Mouse (Mus musculus): ENCODE results near the gene Zfp827. TPM values are rescaled to one million over a fixed set of nuclear protein-coding genes. Genes with fewer than 3 reads are reported as not detected.

Gene Zfp827
- polyA plus RNA-seq, 1 experiment from 2014 or later: 7.9 TPM

DNA sequence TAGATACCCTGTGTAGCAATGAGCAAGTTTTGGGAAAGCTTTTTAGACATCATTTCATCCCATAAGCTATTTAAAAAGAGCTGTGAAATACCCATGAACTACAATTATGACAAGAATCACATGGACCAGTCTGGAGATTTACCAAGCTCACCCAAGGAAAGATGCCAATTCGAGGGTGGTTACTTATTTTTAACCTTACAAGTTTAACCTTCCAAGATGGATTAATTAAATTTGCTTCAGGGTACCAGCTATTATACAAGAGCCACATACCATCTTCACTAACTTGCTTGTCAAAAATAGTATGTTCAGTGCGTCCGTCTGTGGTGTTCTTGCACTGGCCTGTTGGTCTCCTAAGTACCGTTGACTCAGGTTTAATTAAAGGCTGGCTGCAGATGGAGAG lies 123.4 kb downstream of the Zfp827 start:
- Histone ChIP-seq H3K9me3 (replicated peaks) (no peaks in the 10 kb centered on the region), H3K27me3 (no peaks in the 10 kb centered on the region), H3K4me1 (no peaks in the 10 kb centered on the region), H3K4me2 (no peak overlapping the region), H3K9ac (no peak overlapping the region), H3K4me3 (replicated peaks) (no peak overlapping the region), H3K36me3 (peaks cover 29% of the 10 kb centered on the region), H3K27ac (no peak overlapping the region)
- WGBS: 92% methylated on average over 4 of the region's 4 CpGs
- no peak for ATAC-seq (replicated peaks; ENCODE audit: low FRiP score)

DNA sequence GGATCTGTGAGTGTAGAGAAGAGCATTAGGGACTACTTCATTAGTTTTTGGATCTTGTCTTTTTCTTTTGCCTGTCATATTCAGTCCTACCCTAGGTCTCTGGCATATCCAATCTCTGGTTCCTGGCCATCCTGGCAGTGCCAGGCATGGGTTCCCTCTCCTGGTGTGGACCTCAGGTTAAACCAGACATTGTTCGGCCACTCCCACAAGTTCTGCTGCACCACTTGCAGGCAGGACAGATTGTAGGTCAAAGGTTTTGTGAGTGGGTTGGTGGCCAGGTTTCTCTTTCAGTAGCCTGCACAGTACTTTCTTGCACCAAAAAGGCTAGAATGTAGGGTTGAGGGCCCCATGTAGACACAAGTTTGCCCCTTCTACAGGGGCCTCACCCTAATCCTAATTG lies 125.0 kb downstream of the Zfp827 start:
- Histone ChIP-seq H3K4me2 (no peak overlapping the region), H3K9ac (no peak overlapping the region), H3K4me3 (replicated peaks) (no peak overlapping the region), H3K27ac (no peak overlapping the region), H3K4me1 (no peaks in the 10 kb centered on the region), H3K36me3 (peaks cover 32% of the 10 kb centered on the region), H3K27me3 (no peaks in the 10 kb centered on the region), H3K9me3 (replicated peaks) (no peaks in the 10 kb centered on the region)
- WGBS: 97% methylated on average over 1 of the region's 1 CpGs
- no peak for ATAC-seq (replicated peaks; ENCODE audit: low FRiP score)

DNA sequence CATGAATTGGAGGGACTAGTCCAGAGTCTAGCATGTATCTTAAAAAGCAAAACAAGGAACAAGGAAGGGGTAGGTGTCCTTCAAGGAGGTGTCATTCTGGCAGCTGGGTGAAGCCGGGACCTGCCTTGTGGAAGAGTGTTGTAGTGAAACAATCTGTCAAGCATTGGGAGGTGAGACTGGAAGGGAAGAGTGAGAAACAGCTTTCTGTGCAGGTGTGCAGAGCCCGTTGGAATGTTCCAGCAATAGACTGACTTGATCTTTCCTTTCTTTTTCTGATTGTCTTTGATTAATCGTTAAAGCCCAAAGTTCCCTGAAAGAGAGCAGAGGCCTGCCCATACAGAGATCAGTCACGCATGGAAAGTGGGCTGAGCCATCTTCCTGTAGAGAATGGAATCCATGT lies 125.4 kb downstream of the Zfp827 start:
- H3K27me3 ChIP-seq: no peaks in the 10 kb centered on the region
- H3K9ac ChIP-seq: no peak overlapping the region
- no peak for ATAC-seq (replicated peaks; ENCODE audit: low FRiP score)
- H3K4me1 ChIP-seq: no peaks in the 10 kb centered on the region
- 89% methylated on average over 4 of the region's 4 CpGs for WGBS
- H3K27ac ChIP-seq: no peak overlapping the region
- no peak overlapping the region for H3K4me2 ChIP-seq
- peaks cover 32% of the 10 kb centered on the region for H3K36me3 ChIP-seq
- H3K9me3 ChIP-seq (replicated peaks): no peaks in the 10 kb centered on the region
- H3K4me3 ChIP-seq (replicated peaks): no peak overlapping the region

DNA sequence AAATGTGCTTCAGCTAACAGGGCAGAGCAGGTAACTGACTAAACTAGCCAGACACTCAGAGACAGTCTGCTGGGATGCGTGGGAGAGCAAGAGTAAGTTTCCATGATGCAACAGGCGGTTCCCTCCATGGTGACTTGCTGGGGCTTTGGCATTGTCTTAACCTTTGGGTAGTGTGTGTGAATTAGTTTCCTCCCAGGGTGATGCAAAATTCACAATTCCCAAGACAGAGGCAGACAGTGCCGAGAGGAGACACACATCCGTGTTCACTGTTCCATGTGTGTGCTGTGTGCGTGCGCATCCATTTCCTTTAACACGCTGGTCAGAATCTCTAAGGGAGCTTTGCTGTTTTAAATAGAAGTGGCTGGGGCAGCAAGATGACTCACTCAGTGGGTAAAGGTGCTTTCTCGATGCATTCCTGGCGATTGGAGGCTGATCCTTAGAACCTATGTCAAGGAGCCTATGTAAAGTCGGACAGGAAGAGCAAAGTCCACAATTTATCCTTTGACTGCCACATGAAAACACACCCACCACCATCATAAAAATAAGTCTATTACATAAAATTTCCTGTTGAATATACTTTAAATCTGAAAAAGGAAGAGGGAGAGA lies 127.4 kb downstream of the Zfp827 start:
- no peak overlapping the region for H3K4me3 ChIP-seq (replicated peaks)
- no peak overlapping the region for H3K4me2 ChIP-seq
- ATAC-seq (replicated peaks; ENCODE audit: low FRiP score): no peak
- H3K36me3 ChIP-seq: peaks cover 34% of the 10 kb centered on the region
- H3K9me3 ChIP-seq (replicated peaks): no peaks in the 10 kb centered on the region
- H3K4me1 ChIP-seq: peaks cover 16% of the 10 kb centered on the region
- no peaks in the 10 kb centered on the region for H3K27me3 ChIP-seq
- 84% methylated on average over 10 of the region's 10 CpGs for whole genome bisulfite sequencing
- H3K27ac ChIP-seq: no peak overlapping the region
- no peak overlapping the region for H3K9ac ChIP-seq

DNA sequence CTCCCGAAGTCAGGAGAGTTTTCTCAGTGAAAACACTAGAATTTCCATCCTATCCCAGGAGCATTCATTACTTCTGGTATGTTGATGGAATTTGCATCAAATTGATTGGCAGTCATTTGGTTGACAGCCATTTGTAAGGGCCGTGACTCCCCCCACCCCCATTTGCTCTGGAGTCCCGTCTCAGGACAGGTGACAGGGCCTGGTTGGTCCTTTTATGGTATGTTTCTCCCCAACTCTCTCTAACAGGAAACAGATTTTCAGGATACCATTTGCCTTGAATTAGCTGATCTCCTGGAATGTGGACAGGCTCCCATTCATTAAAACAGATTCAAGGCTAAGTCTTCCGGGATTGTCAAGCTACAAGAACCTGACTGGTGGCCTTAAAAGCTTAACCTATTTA lies 129.1 kb downstream of the Zfp827 start:
- 44% methylated on average over 4 of the region's 4 CpGs for WGBS

DNA sequence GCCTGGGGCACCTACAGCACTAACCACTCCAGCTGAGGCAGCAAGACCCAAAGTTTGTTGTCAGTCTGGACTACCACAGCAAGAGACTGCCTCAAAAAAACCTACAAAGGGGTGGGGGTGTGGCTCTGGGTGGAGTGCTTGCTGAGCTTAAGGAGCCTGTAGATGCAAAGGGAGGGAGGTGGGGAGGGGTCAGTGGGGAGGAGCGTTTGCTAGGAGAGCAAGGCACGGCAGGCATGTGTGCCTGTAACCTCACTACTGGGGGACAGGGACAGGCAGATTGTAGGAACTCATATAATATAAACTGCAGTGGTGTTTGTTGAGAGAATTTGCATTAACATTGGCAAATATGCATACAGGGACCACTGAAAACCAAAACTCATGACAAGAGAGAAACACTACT lies 130.1 kb downstream of the Zfp827 start:
- no peak overlapping the region for H3K9ac ChIP-seq
- no peak overlapping the region for H3K4me2 ChIP-seq
- 53% methylated on average over 2 of the region's 2 CpGs for WGBS
- H3K9me3 ChIP-seq (replicated peaks): no peaks in the 10 kb centered on the region
- no peak overlapping the region for H3K27ac ChIP-seq
- peaks cover 25% of the 10 kb centered on the region for H3K36me3 ChIP-seq
- ATAC-seq (replicated peaks; ENCODE audit: low FRiP score): no peak
- peaks cover 26% of the 10 kb centered on the region for H3K4me1 ChIP-seq
- no peaks in the 10 kb centered on the region for H3K27me3 ChIP-seq
- H3K4me3 ChIP-seq (replicated peaks): no peak overlapping the region

More for the DNA sequence above, 129.1 kb downstream of the Zfp827 start:
- Histone ChIP-seq H3K36me3 (peaks cover 33% of the 10 kb centered on the region), H3K4me3 (replicated peaks) (no peak overlapping the region), H3K4me2 (no peak overlapping the region), H3K9me3 (replicated peaks) (no peaks in the 10 kb centered on the region), H3K27ac (no peak overlapping the region), H3K9ac (no peak overlapping the region), H3K4me1 (peaks cover 16% of the 10 kb centered on the region), H3K27me3 (no peaks in the 10 kb centered on the region)
- no peak for ATAC-seq (replicated peaks; ENCODE audit: low FRiP score)

DNA sequence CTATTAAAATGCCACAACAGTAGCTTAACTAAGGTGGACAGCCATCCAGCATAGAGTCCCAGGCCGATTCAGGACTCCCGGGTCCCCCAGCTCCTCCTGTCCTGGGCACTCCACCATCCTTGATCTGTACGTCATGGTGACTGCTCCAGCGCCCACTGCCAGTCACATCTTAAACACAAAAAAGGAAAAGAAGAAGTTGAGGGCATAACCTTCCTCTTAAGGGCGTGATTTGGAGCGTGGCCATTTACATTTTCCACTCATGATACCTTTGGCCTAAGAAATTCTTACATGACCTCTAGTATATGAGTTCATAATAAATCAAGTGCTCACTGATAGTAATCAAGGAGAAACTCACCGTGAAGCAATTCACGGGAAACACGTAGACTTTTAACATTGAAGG lies 131.2 kb downstream of the Zfp827 start:
- WGBS: 67% methylated on average over 9 of the region's 9 CpGs
- no peak for ATAC-seq (replicated peaks; ENCODE audit: low FRiP score)
- no peaks in the 10 kb centered on the region for H3K9me3 ChIP-seq (replicated peaks)

DNA sequence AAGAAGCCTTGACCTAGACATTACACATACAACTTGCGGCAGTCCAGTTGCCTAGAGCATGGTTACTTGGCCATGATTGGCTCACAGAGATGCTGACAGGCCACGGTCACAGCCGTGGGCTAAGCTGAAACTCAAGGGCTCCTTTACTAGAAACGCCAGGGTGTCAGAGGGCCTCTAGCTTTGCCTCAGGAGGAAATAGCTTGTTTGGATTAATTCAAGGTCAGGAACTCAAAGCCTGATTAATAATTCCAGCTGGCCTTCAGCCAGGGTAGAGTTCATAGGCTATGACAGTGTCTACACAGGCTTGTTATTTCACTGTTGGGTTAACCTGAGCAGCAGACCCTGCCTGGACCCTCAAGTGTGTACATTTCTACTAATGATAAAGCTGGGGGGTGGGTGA lies 132.1 kb downstream of the Zfp827 start:
- Histone ChIP-seq H3K9me3 (replicated peaks) (no peaks in the 10 kb centered on the region), H3K4me3 (replicated peaks) (no peak overlapping the region), H3K27ac (peak overlapping the region; percentile 33), H3K27me3 (no peaks in the 10 kb centered on the region), H3K4me1 (peaks cover 28% of the 10 kb centered on the region), H3K36me3 (peaks cover 20% of the 10 kb centered on the region), H3K9ac (no peak overlapping the region), H3K4me2 (no peak overlapping the region)
- WGBS: 44% methylated on average over 4 of the region's 4 CpGs
- peak; percentile 38; the same call in 1 of the 2 replicates for ATAC-seq (replicated peaks; ENCODE audit: low FRiP score)

More for the DNA sequence above, 131.2 kb downstream of the Zfp827 start:
- no peak overlapping the region for H3K9ac ChIP-seq
- H3K4me2 ChIP-seq: no peak overlapping the region
- H3K27ac ChIP-seq: no peak overlapping the region
- H3K27me3 ChIP-seq: no peaks in the 10 kb centered on the region
- H3K4me3 ChIP-seq (replicated peaks): no peak overlapping the region
- peaks cover 20% of the 10 kb centered on the region for H3K36me3 ChIP-seq
- peaks cover 28% of the 10 kb centered on the region for H3K4me1 ChIP-seq

DNA sequence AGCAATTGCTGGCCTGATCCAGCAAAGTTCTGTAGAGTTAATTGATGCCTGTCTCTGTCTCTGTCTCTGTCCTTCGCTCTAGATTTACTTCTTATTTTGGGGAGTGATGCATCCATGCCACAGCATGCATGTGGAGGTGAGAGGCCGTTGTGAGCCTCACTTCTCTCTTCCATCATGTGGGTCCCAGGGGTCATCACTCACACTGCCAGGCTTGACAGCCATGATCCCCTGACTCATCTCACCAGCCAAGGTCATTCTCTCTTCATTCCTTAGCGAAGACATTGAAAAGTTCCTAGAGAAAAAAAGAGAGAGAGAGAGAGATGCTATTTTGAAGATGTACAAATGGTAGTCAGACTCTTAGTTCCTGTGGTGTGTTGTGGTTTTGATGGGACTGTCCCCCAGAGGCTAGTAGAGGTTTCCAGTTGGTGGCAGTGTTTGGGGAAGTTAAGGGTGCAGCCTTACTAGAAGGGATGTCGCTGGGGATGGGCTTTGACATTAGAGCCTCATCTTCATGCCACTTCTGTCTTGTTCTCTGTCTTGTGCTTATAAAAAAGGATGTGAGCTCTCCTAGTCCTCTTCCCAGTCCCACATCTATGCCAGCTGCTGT lies 133.0 kb downstream of the Zfp827 start:
- no peak for ATAC-seq (replicated peaks; ENCODE audit: low FRiP score)
- Histone ChIP-seq H3K4me2 (no peak overlapping the region), H3K27ac (no peak overlapping the region), H3K27me3 (no peaks in the 10 kb centered on the region), H3K4me3 (replicated peaks) (no peak overlapping the region), H3K9ac (no peak overlapping the region), H3K36me3 (peaks cover 23% of the 10 kb centered on the region), H3K4me1 (peaks cover 28% of the 10 kb centered on the region), H3K9me3 (replicated peaks) (no peaks in the 10 kb centered on the region)
- 77% methylated on average over 4 of the region's 4 CpGs for WGBS

DNA sequence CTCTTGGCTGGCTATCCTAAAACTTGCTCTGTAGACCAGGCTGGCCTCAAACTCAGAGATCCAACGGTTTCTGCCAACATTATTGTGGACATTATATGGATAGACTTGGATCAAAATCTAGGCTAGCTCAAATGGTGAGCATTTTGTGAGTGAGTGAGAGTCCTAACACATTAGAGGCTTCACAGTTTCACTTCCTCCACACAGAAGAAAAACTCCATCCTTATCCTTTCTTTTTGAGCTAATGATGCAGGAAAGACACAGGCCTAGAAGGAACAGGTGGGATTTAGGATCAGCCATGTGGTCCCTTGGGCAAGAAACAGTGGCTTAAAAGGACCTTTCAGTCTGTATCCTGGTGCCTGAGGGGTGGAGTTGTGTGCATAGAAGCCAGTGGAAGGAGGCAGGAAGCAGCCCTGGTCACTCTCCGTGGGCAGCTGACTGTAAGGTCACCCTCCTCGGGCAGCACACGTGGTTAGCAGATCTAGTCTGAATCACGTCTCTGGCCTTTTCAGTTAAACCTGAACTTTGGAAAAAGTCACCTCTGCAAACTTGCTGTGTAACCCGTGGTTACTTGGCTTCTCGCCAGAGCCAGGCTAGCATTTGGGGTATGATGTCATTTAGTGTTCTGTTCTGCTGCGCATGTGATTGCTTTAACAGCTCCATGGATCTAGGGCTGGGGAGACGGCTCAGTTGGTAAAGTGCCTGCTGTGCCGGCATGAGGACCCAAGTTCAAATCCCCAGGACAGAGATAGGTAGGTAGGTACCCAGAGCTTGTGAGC lies 134.5 kb downstream of the Zfp827 start:
- WGBS: 42% methylated on average over 10 of the region's 10 CpGs
- Histone ChIP-seq H3K9me3 (replicated peaks) (no peaks in the 10 kb centered on the region), H3K9ac (no peak overlapping the region), H3K27me3 (no peaks in the 10 kb centered on the region), H3K4me2 (no peak overlapping the region), H3K4me3 (replicated peaks) (no peak overlapping the region), H3K4me1 (peaks cover 28% of the 10 kb centered on the region), H3K36me3 (peaks cover 12% of the 10 kb centered on the region; the same call in 1 of the 2 replicates), H3K27ac (peak overlapping the region; percentile 46)
- ATAC-seq (replicated peaks; ENCODE audit: low FRiP score): peak; percentile 76

DNA sequence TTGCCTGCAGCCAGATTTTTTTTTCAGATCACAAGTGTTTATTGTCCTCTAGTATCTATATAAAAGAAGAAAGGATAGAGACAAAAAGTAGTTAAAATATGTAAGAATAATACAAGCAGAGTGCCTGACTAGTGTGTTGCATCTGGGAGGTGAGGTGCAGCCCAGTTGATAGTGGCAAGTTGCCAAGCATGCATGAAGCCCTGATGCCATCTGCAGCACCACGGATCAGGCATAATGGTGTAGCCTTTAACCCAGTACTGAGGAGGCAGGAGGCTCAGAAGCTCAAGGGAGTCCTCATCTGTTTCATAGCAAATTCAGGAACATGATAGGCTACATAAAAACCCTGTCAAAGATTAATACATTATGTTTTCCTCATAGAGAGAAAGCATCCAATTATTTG lies 136.1 kb downstream of the Zfp827 start:
- 52% methylated on average over 1 of the region's 1 CpGs for WGBS
- peaks cover 22% of the 10 kb centered on the region for H3K4me1 ChIP-seq
- H3K4me3 ChIP-seq (replicated peaks): no peak overlapping the region
- no peaks in the 10 kb centered on the region for H3K27me3 ChIP-seq
- no peaks in the 10 kb centered on the region for H3K9me3 ChIP-seq (replicated peaks)
- H3K9ac ChIP-seq: no peak overlapping the region
- H3K27ac ChIP-seq: no peak overlapping the region
- H3K36me3 ChIP-seq: peaks cover 7% of the 10 kb centered on the region; the same call in 1 of the 2 replicates
- no peak for ATAC-seq (replicated peaks; ENCODE audit: low FRiP score)
- H3K4me2 ChIP-seq: no peak overlapping the region

DNA sequence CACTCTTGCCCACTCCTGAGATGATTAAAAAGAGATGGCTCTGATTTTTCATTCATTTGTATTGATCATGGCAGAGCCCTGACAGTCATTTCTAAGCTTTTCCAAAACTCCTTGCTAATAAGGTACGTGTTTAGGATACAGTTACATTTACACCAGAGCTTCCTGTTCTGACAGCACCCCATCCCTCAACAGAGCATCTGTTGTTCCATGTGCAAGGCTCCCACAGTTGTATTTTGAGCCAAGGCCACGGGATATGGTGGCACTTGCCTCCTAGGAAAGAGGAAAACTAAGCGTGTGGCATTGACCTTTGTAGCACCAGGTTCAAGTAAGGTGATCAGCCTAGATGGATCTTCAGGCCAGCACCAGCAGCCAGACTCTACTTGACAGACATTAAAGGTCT lies 137.0 kb downstream of the Zfp827 start:
- H3K27ac ChIP-seq: no peak overlapping the region
- no peaks in the 10 kb centered on the region for H3K9me3 ChIP-seq (replicated peaks)
- WGBS: 85% methylated on average over 3 of the region's 3 CpGs
- H3K4me2 ChIP-seq: no peak overlapping the region
- H3K27me3 ChIP-seq: no peaks in the 10 kb centered on the region
- no peak for ATAC-seq (replicated peaks; ENCODE audit: low FRiP score)
- H3K9ac ChIP-seq: no peak overlapping the region
- H3K4me1 ChIP-seq: peaks cover 15% of the 10 kb centered on the region
- no peak overlapping the region for H3K4me3 ChIP-seq (replicated peaks)
- H3K36me3 ChIP-seq: peaks cover 5% of the 10 kb centered on the region; the same call in 1 of the 2 replicates
